Mouse (Mus musculus): ENCODE measurements around the gene Usp17la.
"Not testable (repeated sequence)": the region's sequence is repeated elsewhere in the genome, so short reads cannot be mapped to it uniquely, and the experiment has no call there.

Gene Usp17la

GRCm38 (mm10) chr7:104856709-104857108 is at the start of gene Usp17la:
TSS of gene Usp17la (plus strand) at chr7:104857009.
- DNase-seq (ENCODE audit: inconsistent ontology term): not testable (repeated sequence)

GRCm38 (mm10) chr7:104810335-104810734 is 46.5 kb upstream of the Usp17la start:
- not testable (repeated sequence) for DNase-seq (ENCODE audit: inconsistent ontology term)

- no peak for DNase-seq (ENCODE audit: inconsistent ontology term)
These were observed 14.3 kb upstream of the Usp17la start, which contains the start of gene Usp17lb for GRCm38 (mm10) chr7:104842503-104842902. TSS of gene Usp17lb (minus strand) at chr7:104842603.

DNA sequence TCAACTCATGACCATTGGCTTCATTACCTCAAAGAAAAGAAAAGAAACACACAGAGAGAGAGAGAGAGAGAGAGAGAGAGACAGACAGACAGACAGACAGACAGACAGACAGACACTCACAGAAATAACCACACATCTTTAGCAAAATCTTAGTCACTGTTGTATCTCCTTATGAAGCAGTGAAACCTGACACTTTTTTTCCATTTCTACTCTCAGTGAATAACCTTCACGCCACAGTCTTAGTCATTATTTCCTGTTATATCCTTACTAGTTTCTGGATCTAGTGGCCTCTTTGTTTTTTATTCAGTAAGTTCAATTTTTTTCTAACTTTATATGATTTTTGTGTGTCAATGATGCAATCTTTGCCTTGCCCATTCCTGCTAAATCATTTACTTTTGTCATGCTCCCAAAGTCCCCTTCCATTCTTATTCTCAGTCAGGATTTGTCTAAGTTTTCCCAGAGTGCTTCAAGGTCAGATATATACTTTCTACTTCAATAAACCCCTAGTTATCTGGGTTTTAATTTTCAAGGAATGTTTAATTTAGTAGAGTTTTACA is 13.0 kb upstream of the Usp17la start:
- DNase-seq (ENCODE audit: inconsistent ontology term): no peak

DNA sequence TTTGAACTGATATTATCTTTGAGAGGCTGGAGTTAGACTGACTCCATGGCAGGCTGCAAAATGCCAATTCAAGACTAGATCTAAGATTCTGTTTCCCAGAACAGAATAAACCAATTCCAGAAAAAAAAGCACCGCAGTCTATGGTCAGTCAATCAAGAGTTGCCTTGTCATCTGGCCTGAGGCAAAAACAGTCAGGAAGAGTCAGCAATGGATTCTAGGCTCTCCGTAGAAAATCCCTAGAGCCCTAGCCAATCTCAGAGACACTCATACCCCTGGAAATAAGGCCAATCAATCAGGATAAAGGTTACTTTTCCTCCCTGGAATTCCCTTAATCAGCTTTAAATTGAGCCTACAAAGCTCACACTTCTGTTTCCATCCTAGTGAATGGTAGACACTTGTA is 5.3 kb upstream of the Usp17la start:
- not testable (repeated sequence) for DNase-seq (ENCODE audit: inconsistent ontology term)

DNA sequence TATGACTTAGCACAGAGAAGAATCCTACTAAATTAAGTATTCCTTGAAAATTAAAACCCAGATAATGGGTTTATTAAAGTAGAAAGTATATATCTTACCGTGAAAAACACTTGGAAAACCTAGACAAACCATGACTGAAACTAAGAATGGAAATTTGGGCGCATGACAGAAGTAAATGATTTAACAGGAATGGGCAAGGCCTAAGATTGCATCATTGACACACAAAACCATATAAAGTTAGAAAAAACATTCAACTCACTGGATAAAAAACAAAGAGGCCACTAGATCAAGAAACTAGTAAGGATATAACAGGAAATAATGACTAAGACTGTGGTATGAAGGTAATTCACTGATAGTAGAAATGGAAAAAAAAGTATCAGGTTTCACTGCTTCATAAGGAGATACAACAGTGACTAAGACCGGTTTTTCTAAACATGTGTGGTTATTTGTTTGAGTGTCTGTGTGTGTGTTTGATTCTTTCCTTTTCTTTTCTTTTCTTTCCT is 1.5 kb upstream of the Usp17la start:
- DNase-seq (ENCODE audit: inconsistent ontology term): no peak

DNA sequence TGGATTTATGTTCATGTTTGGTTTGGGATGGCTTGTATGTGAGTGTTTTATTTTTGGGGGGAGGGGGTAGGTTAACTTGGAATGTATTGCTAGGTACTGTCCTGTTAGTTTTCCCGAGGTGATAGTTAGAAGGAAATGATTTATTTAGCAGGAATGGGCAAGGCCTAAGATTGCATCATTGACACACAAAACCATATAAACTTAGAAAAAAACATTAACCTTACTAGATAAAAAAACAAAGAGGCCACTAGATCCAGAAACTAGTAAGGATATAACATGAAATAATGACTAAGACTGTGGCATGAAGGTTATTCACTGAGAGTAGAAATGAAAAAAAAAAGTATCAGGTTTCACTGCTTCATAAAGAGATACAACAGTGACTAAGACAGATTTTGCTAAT is 874 bp downstream of the Usp17la start:
- DNase-seq (ENCODE audit: inconsistent ontology term): no peak

DNA sequence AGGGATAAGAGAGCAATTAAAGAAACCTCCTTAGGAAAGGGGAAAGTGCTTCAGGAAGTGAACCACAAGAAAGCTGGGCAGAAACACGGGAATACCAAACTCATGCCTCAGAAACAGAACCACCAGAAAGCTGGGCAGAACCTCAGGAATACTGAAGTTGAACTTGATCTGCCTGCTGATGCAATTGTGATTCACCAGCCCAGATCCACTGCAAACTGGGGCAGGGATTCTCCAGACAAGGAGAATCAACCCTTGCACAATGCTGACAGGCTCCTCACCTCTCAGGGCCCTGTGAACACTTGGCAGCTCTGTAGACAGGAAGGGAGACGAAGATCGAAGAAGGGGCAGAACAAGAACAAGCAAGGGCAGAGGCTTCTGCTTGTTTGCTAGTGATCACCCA is 4.6 kb downstream of the Usp17la start:
- DNase-seq (ENCODE audit: inconsistent ontology term): no peak

- no peak for DNase-seq (ENCODE audit: inconsistent ontology term)
These were observed 20.9 kb downstream of the Usp17la start, which contains the start of gene Olfr665 for GRCm38 (mm10) chr7:104877731-104878130. TSS of gene Olfr665 (plus strand) at chr7:104878031.

GRCm38 (mm10) chr7:104895852-104896251 is 39.0 kb downstream of the Usp17la start, which contains the start of gene Olfr666:
TSS of gene Olfr666 (minus strand) at chr7:104895952.
- no peak for DNase-seq (ENCODE audit: inconsistent ontology term)

Measured in Muller cell, postnatal 12 days (primary cell).